Mouse (Mus musculus) hindbrain, embryonic 10.5 days (tissue): ENCODE data around the gene Zbtb8b. TPM values are rescaled to one million over a fixed set of nuclear protein-coding genes. Genes with fewer than 3 reads are reported as not detected.
A peak's percentile ranks its signal among the peaks of the same experiment; 100 is the strongest.
"Not testable (repeated sequence)": the region's sequence is repeated elsewhere in the genome, so short reads cannot be mapped to it uniquely, and the experiment has no call there.

Source experiments
- DNase-seq: peaks from one replicate; pipeline ENCODE4 v3.0.0-alpha.2; 2017; ENCODE audit warnings: low spot score
- H3K27ac ChIP-seq: fragments of 300-500 bp; sonication (generic); 2 replicates; pipeline ENCODE4 v1.5.1; 2016; ENCODE audit warnings: mild to moderate bottlenecking, moderate library complexity
- H3K27me3 ChIP-seq: fragments of 300-500 bp; sonication (generic); 2 replicates; pipeline ENCODE4 v1.6.1; 2016; ENCODE audit warnings: mild to moderate bottlenecking; ENCODE audit not compliant: poor library complexity, insufficient read depth, severe bottlenecking
- H3K36me3 ChIP-seq: fragments of 300-500 bp; sonication (generic); 2 replicates; pipeline ENCODE4 v1.6.1; 2016; ENCODE audit warnings: mild to moderate bottlenecking, moderate library complexity
- H3K4me1 ChIP-seq: fragments of 300-500 bp; sonication (generic); replicated peaks from 2 replicates; pipeline ENCODE4 v1.6.1; 2016; ENCODE audit warnings: mild to moderate bottlenecking
- H3K4me3 ChIP-seq: fragments of 300-500 bp; sonication (generic); 2 replicates; pipeline ENCODE4 v1.5.1; 2016; ENCODE audit warnings: mild to moderate bottlenecking, moderate library complexity
- H3K9me3 ChIP-seq: fragments of 300-500 bp; sonication (generic); 2 replicates; pipeline ENCODE4 v1.6.1; 2016; ENCODE audit warnings: mild to moderate bottlenecking, moderate library complexity
- WGBS: fragments of 180-500 bp; shearing (Covaris S2); methylation state at CpG from one replicate; pipeline ENCODE4 v1.1.7; 2016; 5-methylcytosine and 5-hydroxymethylcytosine counted together
- polyA plus RNA-seq: library from polyadenylated mRNA; unstranded; fragments of >200 nt; fragmentation: Nextera tagmentation; extraction: Ambion mirVana; gene quantifications from 2 replicates; pipeline ENCODE4 v1.2.1, GENCODE M21; 2016

Zbtb8b gene
- polyA plus RNA-seq, 1 experiment from 2014 or later: 2.1 TPM

DNA sequence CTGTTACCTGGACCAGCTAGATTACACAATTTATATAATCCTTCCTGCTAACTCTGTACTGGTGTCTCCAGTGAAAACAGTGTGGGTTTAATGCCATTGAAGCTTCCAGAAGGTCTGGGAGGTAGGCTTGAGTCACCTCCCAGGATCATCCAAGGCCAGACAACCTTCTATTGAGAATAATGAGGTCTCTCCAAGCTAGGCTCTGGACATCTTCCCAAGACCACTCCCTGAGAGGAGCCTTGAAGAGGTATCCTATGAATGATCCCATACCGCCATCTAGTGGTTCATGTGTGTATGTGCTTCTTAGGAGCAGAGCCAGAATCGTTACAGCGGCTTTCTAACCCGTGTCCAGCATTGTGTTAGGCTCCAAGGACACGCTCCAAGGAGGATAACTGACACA, 14.6 kb upstream of the Zbtb8b start:
- Histone ChIP-seq H3K4me1 (no peaks in the 10 kb centered on the region), H3K36me3 (no peaks in the 10 kb centered on the region)

DNA sequence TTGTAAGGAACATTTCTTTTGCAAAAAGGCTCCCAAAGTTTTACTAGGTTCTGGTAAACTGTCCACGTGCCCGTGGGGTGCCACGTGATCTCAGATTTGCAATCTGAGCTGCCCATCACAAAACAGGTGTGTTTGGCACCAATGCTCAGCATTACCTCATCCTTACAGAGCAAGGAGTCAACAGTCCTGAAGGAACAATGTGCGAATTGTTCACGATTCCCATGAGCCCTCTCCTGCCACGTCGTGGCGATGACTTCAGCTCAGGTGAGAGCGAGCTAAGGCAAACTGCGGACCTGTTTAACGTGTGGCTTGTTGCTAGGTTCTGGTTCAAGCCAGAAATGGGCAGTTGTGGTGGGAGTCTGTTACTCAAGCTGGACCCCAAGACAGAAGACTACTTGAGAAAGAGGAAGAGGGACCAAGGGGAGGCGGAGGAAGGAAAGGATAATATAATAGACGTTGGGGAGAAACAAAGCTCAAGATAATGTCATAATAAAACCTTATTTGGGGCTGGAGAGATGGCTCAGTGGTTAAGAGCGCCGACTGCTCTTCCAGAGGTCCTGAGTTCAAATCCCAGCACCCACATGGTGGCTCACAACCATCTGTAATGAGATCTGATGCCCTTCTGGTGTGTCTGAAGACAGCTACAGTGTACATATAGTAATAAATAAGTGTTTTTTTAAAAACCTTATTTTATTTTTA, 11.0 kb upstream of the Zbtb8b start:
- no peak overlapping the region for H3K27ac ChIP-seq
- H3K36me3 ChIP-seq: no peaks in the 10 kb centered on the region
- no peaks in the 10 kb centered on the region for H3K4me1 ChIP-seq
- no peak for DNase-seq
- H3K4me3 ChIP-seq: no peak overlapping the region
- H3K9me3 ChIP-seq: no peaks in the 10 kb centered on the region
- H3K27me3 ChIP-seq: no peaks in the 10 kb centered on the region
- 83% methylated on average over 15 of the region's 15 CpGs for WGBS

More for the DNA sequence above, 14.6 kb upstream of the Zbtb8b start:
- Histone ChIP-seq H3K27ac (no peak overlapping the region), H3K9me3 (no peaks in the 10 kb centered on the region), H3K4me3 (no peak overlapping the region), H3K27me3 (no peaks in the 10 kb centered on the region)
- 3% methylated on average over 5 of the region's 5 CpGs for WGBS
- peak; percentile 61 for DNase-seq

DNA sequence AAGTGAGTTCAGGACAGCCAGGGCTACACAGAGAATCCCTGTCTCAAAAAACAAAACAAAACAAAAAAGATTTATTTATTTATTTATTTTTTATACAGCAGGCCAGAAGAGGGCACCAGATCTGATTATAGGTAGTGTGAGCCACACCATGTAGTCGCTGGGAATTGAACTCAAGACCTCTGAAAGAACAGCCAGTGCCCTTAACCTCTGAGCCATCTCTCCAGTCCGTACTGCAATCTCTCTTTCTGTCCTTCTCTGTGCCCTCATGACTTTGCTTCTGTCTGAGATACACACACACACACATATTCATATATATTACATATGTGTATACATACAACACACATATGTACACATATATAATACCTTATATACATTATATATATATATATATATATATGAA, 10.2 kb upstream of the Zbtb8b start:
- no peak overlapping the region for H3K4me3 ChIP-seq

GRCm38 (mm10) chr4:129448713-129449112, 8.1 kb upstream of the Zbtb8b start:
- no peak overlapping the region for H3K27ac ChIP-seq
- H3K36me3 ChIP-seq: no peaks in the 10 kb centered on the region
- H3K9me3 ChIP-seq: no peaks in the 10 kb centered on the region
- no peaks in the 10 kb centered on the region for H3K27me3 ChIP-seq
- 87% methylated on average over 6 of the region's 6 CpGs for WGBS
- DNase-seq: no peak
- no peak overlapping the region for H3K4me3 ChIP-seq
- H3K4me1 ChIP-seq: no peaks in the 10 kb centered on the region

More for the DNA sequence above, 10.2 kb upstream of the Zbtb8b start:
- no peak overlapping the region for H3K27ac ChIP-seq
- no peaks in the 10 kb centered on the region for H3K4me1 ChIP-seq
- no peaks in the 10 kb centered on the region for H3K36me3 ChIP-seq
- no peaks in the 10 kb centered on the region for H3K9me3 ChIP-seq
- 80% methylated on average over 2 of the region's 2 CpGs for WGBS
- no peak for DNase-seq
- no peaks in the 10 kb centered on the region for H3K27me3 ChIP-seq

DNA sequence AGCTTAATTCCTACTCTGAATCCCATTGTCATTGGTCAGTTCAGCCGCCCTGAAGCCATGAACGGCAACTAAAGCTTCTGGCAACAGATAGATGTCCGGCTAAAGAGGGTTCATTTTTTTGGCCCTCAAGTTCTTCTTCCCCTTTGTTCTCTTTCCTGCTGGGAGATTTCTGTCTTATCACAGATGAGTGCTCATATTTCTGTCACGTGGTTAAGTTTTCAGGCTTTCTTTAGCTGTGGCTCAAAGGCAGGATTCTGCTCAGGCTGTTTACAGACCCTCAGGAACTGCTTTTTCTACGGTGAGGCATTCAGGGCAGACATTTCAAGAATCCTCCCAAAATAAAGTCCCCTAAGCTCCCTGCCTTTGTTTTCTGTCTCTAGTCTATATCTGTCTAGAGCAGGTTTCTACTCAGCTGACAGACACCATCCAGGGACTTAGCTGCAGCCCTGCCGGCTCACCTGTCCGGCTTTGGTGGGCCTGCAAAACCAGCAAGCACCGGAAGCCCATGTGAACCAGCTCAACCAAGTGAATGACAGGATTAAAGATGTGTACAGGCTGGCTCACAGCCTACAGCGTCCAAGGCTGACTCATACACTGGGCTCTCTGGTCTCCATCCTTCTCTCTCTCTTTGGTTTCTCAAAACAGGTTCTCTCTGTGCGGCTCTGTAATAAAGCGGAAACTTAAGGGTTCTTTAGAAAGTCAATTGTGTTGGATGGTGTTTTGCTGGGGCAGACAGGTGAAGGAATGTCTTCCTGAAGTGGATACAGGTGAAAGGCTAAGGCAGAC, 7.3 kb upstream of the Zbtb8b start:
- H3K36me3 ChIP-seq: no peaks in the 10 kb centered on the region
- H3K4me3 ChIP-seq: no peak overlapping the region
- 86% methylated on average over 11 of the region's 11 CpGs for WGBS
- H3K27ac ChIP-seq: no peak overlapping the region
- peaks cover 3% of the 10 kb centered on the region; the same call in 1 of the 2 replicates for H3K27me3 ChIP-seq
- H3K9me3 ChIP-seq: no peaks in the 10 kb centered on the region
- H3K4me1 ChIP-seq: no peaks in the 10 kb centered on the region
- no peak for DNase-seq

DNA sequence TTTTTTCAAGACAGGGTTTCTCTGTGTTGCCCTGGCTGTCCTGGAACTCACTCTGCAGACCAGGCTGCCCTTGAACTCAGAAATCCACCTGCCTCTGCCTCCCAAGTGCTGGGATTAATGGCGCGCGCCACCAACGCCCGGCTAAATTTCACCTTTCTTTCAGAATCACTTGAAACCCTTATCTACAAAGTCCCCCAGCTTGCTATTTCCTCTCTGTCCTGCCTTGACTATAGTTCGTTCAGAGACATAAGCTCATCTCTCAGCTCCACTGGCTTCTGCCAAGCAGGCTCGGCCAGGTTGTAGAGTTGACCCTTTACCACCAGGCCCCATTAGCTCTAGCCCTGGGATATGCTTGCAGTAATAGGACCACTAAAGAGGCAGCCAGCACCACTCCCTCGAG, 6.7 kb upstream of the Zbtb8b start:
- Histone ChIP-seq H3K27ac (no peak overlapping the region), H3K4me3 (no peak overlapping the region), H3K9me3 (no peaks in the 10 kb centered on the region), H3K27me3 (peaks cover 9% of the 10 kb centered on the region), H3K4me1 (no peaks in the 10 kb centered on the region), H3K36me3 (no peaks in the 10 kb centered on the region)
- DNase-seq: no peak
- WGBS: 86% methylated on average over 8 of the region's 8 CpGs

GRCm38 (mm10) chr4:129441145-129441544, 492 bp upstream of the Zbtb8b start:
- H3K27ac ChIP-seq: no peak overlapping the region
- no peak for DNase-seq
- H3K4me1 ChIP-seq: peaks cover 14% of the 10 kb centered on the region
- WGBS: 31% methylated on average over 6 of the region's 6 CpGs
- no peaks in the 10 kb centered on the region for H3K9me3 ChIP-seq
- no peaks in the 10 kb centered on the region for H3K36me3 ChIP-seq
- H3K4me3 ChIP-seq: peak overlapping the region; percentile 58
- H3K27me3 ChIP-seq: peaks cover 43% of the 10 kb centered on the region

GRCm38 (mm10) chr4:129418321-129418720, 22.3 kb downstream of the Zbtb8b start:
- no peak for DNase-seq
- H3K9me3 ChIP-seq: 0 out of 2 replicates have a peak, but pooled peaks cover 4% of the 10 kb centered on the region
- 80% methylated on average over 5 of the region's 5 CpGs for WGBS
- no peaks in the 10 kb centered on the region for H3K36me3 ChIP-seq
- H3K27me3 ChIP-seq: no peaks in the 10 kb centered on the region
- H3K4me1 ChIP-seq: no peaks in the 10 kb centered on the region
- H3K27ac ChIP-seq: no peak overlapping the region
- no peak overlapping the region for H3K4me3 ChIP-seq

DNA sequence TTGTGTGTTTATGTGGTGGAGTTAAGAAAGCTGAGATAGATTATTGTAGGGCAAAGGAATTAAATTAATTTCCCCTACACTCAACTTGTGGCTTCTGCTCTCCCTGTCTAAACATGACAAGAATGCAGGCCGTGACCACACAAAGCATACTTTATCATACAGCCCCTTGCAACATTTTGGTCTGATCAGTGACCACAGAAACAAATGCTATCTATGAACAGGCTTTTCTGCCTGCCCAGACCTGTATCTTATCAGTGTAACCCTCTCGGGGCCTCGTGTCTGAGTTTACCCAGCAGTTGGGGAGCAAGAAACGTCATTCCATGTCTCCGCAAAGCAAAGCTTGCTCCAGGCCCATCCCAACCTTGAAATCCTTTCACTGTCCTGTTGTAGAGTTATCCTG, 24.2 kb downstream of the Zbtb8b start:
- DNase-seq: no peak
- WGBS: 80% methylated on average over 5 of the region's 5 CpGs

DNA sequence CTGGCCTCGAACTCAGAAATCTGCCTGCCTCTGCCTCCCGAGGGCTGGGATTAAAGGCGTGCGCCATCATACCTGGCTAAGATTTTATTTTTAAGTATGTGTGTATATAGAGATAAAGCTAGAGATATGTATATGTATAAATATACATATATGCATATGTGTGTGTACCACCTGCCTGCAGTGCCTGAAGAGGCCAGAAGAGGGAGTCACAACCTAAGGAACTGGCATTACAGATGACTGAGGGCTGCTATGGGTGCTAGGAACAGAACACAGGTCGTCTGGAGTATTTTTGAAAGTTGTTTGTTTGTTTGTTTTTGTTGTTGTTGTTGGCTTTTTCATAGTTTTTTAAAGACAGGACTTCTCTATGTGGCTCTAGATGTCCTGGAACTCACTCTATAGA, 24.8 kb downstream of the Zbtb8b start:
- whole genome bisulfite sequencing: 92% methylated on average over 5 of the region's 5 CpGs
- Histone ChIP-seq H3K4me1 (no peaks in the 10 kb centered on the region), H3K27me3 (no peaks in the 10 kb centered on the region), H3K36me3 (no peaks in the 10 kb centered on the region), H3K4me3 (no peak overlapping the region), H3K27ac (no peak overlapping the region), H3K9me3 (0 out of 2 replicates have a peak, but pooled peaks cover 4% of the 10 kb centered on the region)
- DNase-seq: no peak

More for the DNA sequence above, 24.2 kb downstream of the Zbtb8b start:
- no peak overlapping the region for H3K27ac ChIP-seq
- no peaks in the 10 kb centered on the region for H3K27me3 ChIP-seq
- H3K36me3 ChIP-seq: no peaks in the 10 kb centered on the region
- H3K4me1 ChIP-seq: no peaks in the 10 kb centered on the region
- H3K9me3 ChIP-seq: 0 out of 2 replicates have a peak, but pooled peaks cover 4% of the 10 kb centered on the region
- no peak overlapping the region for H3K4me3 ChIP-seq

GRCm38 (mm10) chr4:129410991-129411390, 29.7 kb downstream of the Zbtb8b start:
- no peaks in the 10 kb centered on the region for H3K36me3 ChIP-seq
- H3K4me3 ChIP-seq: no peak overlapping the region
- H3K4me1 ChIP-seq: peaks cover 4% of the 10 kb centered on the region
- peaks cover 5% of the 10 kb centered on the region; the same call in 1 of the 2 replicates for H3K27me3 ChIP-seq
- 0 out of 2 replicates have a peak, but pooled peaks cover 3% of the 10 kb centered on the region for H3K9me3 ChIP-seq
- DNase-seq: no peak
- H3K27ac ChIP-seq: no peak overlapping the region

GRCm38 (mm10) chr4:129410532-129410931, 30.1 kb downstream of the Zbtb8b start:
- not testable (repeated sequence) for H3K36me3 ChIP-seq, H3K27ac ChIP-seq, H3K4me1 ChIP-seq, H3K4me3 ChIP-seq, H3K27me3 ChIP-seq, DNase-seq, H3K9me3 ChIP-seq
- WGBS: 88% methylated on average over 3 of the region's 3 CpGs

DNA sequence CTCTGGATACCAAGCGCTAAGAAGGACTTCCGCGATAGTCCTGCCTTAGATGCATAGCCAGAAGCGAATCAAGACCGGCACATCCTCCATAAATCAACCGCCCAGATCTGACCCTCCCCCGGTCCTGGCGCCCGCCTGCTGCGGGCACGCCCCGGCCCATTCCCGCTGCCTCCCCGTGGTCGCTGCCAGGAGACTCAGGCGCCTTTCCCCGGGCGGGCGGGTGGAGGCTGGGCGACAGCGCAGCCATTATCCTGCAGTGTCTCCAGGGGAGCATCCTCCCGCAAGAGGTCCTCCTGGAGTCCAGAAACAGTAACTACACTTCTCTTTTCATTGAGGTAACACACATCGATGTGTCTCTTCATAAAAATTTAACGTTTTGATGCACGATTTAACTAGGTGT, 34.2 kb downstream of the Zbtb8b start:
- H3K27me3 ChIP-seq: peaks cover 12% of the 10 kb centered on the region; the same call in 1 of the 2 replicates
- WGBS: 5% methylated on average over 25 of the region's 25 CpGs
- no peaks in the 10 kb centered on the region for H3K36me3 ChIP-seq
- no peaks in the 10 kb centered on the region for H3K9me3 ChIP-seq
- DNase-seq: peak; percentile 63
- peak overlapping the region; percentile 54 for H3K4me3 ChIP-seq
- peaks cover 4% of the 10 kb centered on the region for H3K4me1 ChIP-seq
- peak overlapping the region; percentile 82 for H3K27ac ChIP-seq
